Mouse (Mus musculus) testis, postnatal 14 days (tissue): ENCODE results near the gene BC005624.
"Not testable (repeated sequence)": the region's sequence is repeated elsewhere in the genome, so short reads cannot be mapped to it uniquely, and the experiment has no call there.

Experiments
- DNase-seq: peaks from one replicate; pipeline ENCODE4 v3.0.0; 2021; ENCODE audit warnings: low spot score

The BC005624 gene

GRCm38 (mm10) chr2:30967352-30968327 is 14.4 kb downstream of the BC005624 start, which contains the start of gene Tor1a:
Gene Tor1a (minus strand): TSS chr2:30967933.
- DNase-seq, result peak; percentile 90

- DNase-seq, result no peak
Measured at GRCm38 (mm10) chr2:30966826-30967225, 15.2 kb downstream of the BC005624 start.

- no peak for DNase-seq
Measured at GRCm38 (mm10) chr2:30965627-30966026, 16.4 kb downstream of the BC005624 start.

- no peak for DNase-seq
Measured at GRCm38 (mm10) chr2:30962570-30963254, 19.3 kb downstream of the BC005624 start.

GRCm38 (mm10) chr2:30959856-30960255 is 22.1 kb downstream of the BC005624 start:
- DNase-seq, result no peak

- no peak for DNase-seq
Measured at GRCm38 (mm10) chr2:30958726-30959125, 23.3 kb downstream of the BC005624 start.

- no peak for DNase-seq
Measured at GRCm38 (mm10) chr2:30957511-30957910, 24.5 kb downstream of the BC005624 start.

- no peak for DNase-seq
Measured at GRCm38 (mm10) chr2:30954797-30955196, 27.2 kb downstream of the BC005624 start.

- peak; percentile 80 for DNase-seq
Measured at GRCm38 (mm10) chr2:30952824-30953490, 29.0 kb downstream of the BC005624 start, which contains the start of gene Tor1b. Gene Tor1b (plus strand): TSS chr2:30952959.

GRCm38 (mm10) chr2:30952457-30952823 is 29.6 kb downstream of the BC005624 start:
- DNase-seq, result no peak

- peak; percentile 71 for DNase-seq
Measured at GRCm38 (mm10) chr2:30942603-30943011, 39.4 kb downstream of the BC005624 start.

- not testable (repeated sequence) for DNase-seq
Measured at GRCm38 (mm10) chr2:30942116-30942515, 39.9 kb downstream of the BC005624 start.

- DNase-seq, result no peak
Measured at GRCm38 (mm10) chr2:30941586-30941985, 40.4 kb downstream of the BC005624 start.

GRCm38 (mm10) chr2:30938574-30938991 is 43.4 kb downstream of the BC005624 start:
- DNase-seq, result no peak

- no peak for DNase-seq
Measured at GRCm38 (mm10) chr2:30937731-30938130, 44.3 kb downstream of the BC005624 start.

- no peak for DNase-seq
Measured at GRCm38 (mm10) chr2:30936808-30937207, 45.2 kb downstream of the BC005624 start.

- peak; percentile 64 for DNase-seq
Measured at GRCm38 (mm10) chr2:30933917-30934450, 48.0 kb downstream of the BC005624 start.

GRCm38 (mm10) chr2:30933032-30933431 is 49.0 kb downstream of the BC005624 start:
- DNase-seq, result no peak

GRCm38 (mm10) chr2:30931922-30932321 is 50.1 kb downstream of the BC005624 start:
- no peak for DNase-seq

- DNase-seq, result not testable (repeated sequence)
Measured at GRCm38 (mm10) chr2:30930846-30931245, 51.2 kb downstream of the BC005624 start.

GRCm38 (mm10) chr2:30929483-30930045 is 52.4 kb downstream of the BC005624 start, which contains the start of gene Ptges:
Gene Ptges (minus strand): TSS chr2:30929863.
- DNase-seq, result peak; percentile 54
